Mouse (Mus musculus) CH12.LX (cell line): ENCODE measurements around the gene Cnksr3.

ENCODE experiments used
- CTCF ChIP-seq, 2 experiments: IDR thresholded peaks in 1 of 2; conservative IDR thresholded peaks in 1 of 2; 2 replicates each; pipeline ENCODE4 v1.5.1; 2011 to 2012; ENCODE audit warnings: low read depth in 2 of 2, low read length in 2 of 2, improper control_type of control experiment in 1 of 2, inconsistent platforms in 1 of 2, mild to moderate bottlenecking in 1 of 2, moderate library complexity in 1 of 2
- ELF1 ChIP-seq: IDR thresholded peaks from 2 replicates; pipeline ENCODE4 v1.6.1; 2014; ENCODE audit warnings: low read depth, mild to moderate bottlenecking, inconsistent platforms, low read length, improper control_type of control experiment
- EP300 ChIP-seq: IDR thresholded peaks from 2 replicates; pipeline ENCODE4 v1.6.1; 2011; ENCODE audit warnings: low read length, improper control_type of control experiment
- MAFK ChIP-seq: IDR thresholded peaks from 2 replicates; pipeline ENCODE4 v1.6.1; 2011; ENCODE audit warnings: low read length, improper control_type of control experiment; ENCODE audit not compliant: insufficient replicate concordance
- MAX ChIP-seq: IDR thresholded peaks from 2 replicates; pipeline ENCODE4 v1.6.1; 2011; ENCODE audit warnings: low read length, improper control_type of control experiment
- MAZ ChIP-seq: IDR thresholded peaks from 2 replicates; pipeline ENCODE4 v1.6.1; 2012; ENCODE audit warnings: low read depth, mild to moderate bottlenecking, inconsistent platforms, low read length, improper control_type of control experiment, moderate library complexity
- POLR2A ChIP-seq: IDR thresholded peaks from 2 replicates; pipeline ENCODE4 v1.6.1; 2011; ENCODE audit warnings: low read depth, mild to moderate bottlenecking, improper control_type of control experiment, low read length
- RAD21 ChIP-seq: IDR thresholded peaks from 2 replicates; pipeline ENCODE4 v1.6.1; 2011; ENCODE audit warnings: low read depth, mild to moderate bottlenecking, low read length, improper control_type of control experiment, moderate library complexity
- ZC3H11A ChIP-seq: IDR thresholded peaks from 2 replicates; pipeline ENCODE4 v1.6.1; 2012; ENCODE audit warnings: low read depth, mild to moderate bottlenecking, inconsistent platforms, low read length, improper control_type of control experiment

DNA sequence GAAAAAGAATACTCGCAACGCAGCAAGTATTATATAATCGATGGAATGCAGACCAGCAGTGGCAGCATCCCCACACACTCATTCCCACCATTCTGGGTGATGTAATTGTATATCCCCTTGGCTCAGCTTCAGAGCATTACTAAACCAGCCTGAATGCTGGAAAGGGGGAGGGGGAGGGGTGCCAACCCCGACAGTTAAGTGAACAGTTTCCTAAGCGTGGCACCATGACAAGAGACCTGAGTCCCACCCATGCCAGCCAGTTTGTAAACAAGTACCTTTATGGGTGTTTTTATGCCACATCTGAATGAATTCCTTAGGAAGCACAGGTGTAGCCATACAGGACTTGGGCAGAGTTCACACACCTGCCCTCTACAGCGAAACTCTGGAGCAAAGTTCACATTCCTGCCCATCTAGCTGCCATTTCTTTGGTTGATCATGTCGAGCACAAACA, 53.0 kb downstream of the Cnksr3 start:
- TF ChIP-seq MAFK: no peak
- TF ChIP-seq CTCF (conservative IDR thresholded peaks at IDR 0.05 in 1 of 2, IDR thresholded peaks at IDR 0.05 in 1 of 2; ENCODE audit: low read depth in 2 of 2, low read length in 2 of 2): no peak
- no peak for TF ChIP-seq ZC3H11A
- TF ChIP-seq MAZ: no peak
- no peak for TF ChIP-seq EP300
- TF ChIP-seq MAX: no peak
- no peak for TF ChIP-seq RAD21
- TF ChIP-seq POLR2A: no peak
- TF ChIP-seq ELF1: no peak
